Mouse (Mus musculus) liver, postnatal 0 days (tissue): ENCODE measurements around the gene Ppat.

Experiments
- CTCF ChIP-seq: sonication (generic); IDR thresholded peaks from 2 replicates; pipeline ENCODE4 v1.5.1; 2016; ENCODE audit warnings: antibody characterized with exemption, low read depth
- EP300 ChIP-seq: IDR thresholded peaks from 2 replicates; pipeline ENCODE4 v1.6.1; 2016; ENCODE audit warnings: antibody characterized with exemption, low read depth, mild to moderate bottlenecking

DNA sequence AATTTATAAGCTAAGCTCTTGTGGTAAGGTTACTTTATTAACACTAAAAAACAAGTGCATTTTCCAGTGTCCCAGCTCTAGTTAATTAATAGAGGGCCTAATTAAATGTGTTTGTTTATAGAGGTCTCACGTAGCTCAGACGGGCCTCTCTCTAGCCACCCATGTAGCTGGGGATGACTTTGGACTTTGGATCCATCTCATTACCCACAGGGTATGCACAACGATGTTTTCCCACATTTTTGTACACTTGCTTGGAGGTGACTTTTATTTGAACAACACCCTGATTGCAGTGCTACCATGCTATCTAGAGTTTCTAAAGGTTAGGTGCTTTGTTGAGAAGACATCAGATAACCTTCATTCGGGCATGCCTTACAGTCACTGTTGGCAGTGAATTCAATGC lies 8.9 kb downstream of the Ppat start:
- TF ChIP-seq EP300 (no peak), CTCF (no peak)
